ENCODE assay signal across 22 mouse cellular contexts in genomic region chr15:73980709-73981108, GRCm38 (mm10).
"Had no signal": no experiment of that assay in that cellular context is flagged by ENCODE, and none has a peak within 500 bp of the region (broad histone marks: within the 10 kb centered on the region; RNA-seq: fewer than 3 reads in every experiment).

No protein-coding gene starts in this region.

- H3K4me3 ChIP-seq: limb, embryonic 10.5 days; limb, embryonic 13.5 days; liver, embryonic 12.5 days; liver, embryonic 15.5 days; lung, embryonic 15.5 days; megakaryocyte, embryonic 14.5 days; neural tube, embryonic 12.5 days; neural tube, embryonic 15.5 days had no signal

- DNase-seq: kidney, adult 2 months; kidney, postnatal 10 days; kidney, postnatal 36 days; layer of hippocampus, adult 9-11 months; liver; lung, postnatal 10 days; lung, postnatal 36 days; midbrain, embryonic 14.5 days; right cerebral cortex, adult 18-20 months; right cerebral cortex, postnatal 14 days; right cerebral cortex, postnatal 4 days; thymus, adult 18-20 months; thymus, postnatal 36 days had no signal

- ATAC-seq: liver, embryonic 12.5 days had no signal

- H3K4me1 ChIP-seq: liver, embryonic 12.5 days; liver, embryonic 15.5 days; lung, embryonic 15.5 days; megakaryocyte, embryonic 14.5 days had no signal

- H3K27me3 ChIP-seq: liver, embryonic 15.5 days; lung, embryonic 15.5 days; neural tube, embryonic 15.5 days had no signal

- H3K9ac ChIP-seq: limb, embryonic 13.5 days; liver, embryonic 12.5 days; liver, embryonic 15.5 days; lung, embryonic 15.5 days; neural tube, embryonic 12.5 days; neural tube, embryonic 15.5 days had no signal

- H3K9me3 ChIP-seq: limb, embryonic 10.5 days; limb, embryonic 13.5 days; liver, embryonic 12.5 days; liver, embryonic 15.5 days; lung, embryonic 15.5 days; megakaryocyte, embryonic 14.5 days; neural tube, embryonic 12.5 days; neural tube, embryonic 15.5 days had no signal

- H3K4me2 ChIP-seq: limb, embryonic 13.5 days; liver, embryonic 12.5 days; liver, embryonic 15.5 days; lung, embryonic 15.5 days; midbrain, embryonic 11.5 days; neural tube, embryonic 12.5 days; neural tube, embryonic 15.5 days had no signal

- H3K27ac ChIP-seq: limb, embryonic 10.5 days; limb, embryonic 13.5 days; liver, embryonic 12.5 days; liver, embryonic 15.5 days; lung, embryonic 15.5 days; neural tube, embryonic 12.5 days; neural tube, embryonic 15.5 days had no signal

- H3K36me3 ChIP-seq: limb, embryonic 10.5 days; limb, embryonic 13.5 days; liver, embryonic 12.5 days; liver, embryonic 15.5 days; lung, embryonic 15.5 days; neural tube, embryonic 12.5 days; neural tube, embryonic 15.5 days had no signal
